Mouse (Mus musculus): ENCODE measurements around the gene Nptn.

DNA sequence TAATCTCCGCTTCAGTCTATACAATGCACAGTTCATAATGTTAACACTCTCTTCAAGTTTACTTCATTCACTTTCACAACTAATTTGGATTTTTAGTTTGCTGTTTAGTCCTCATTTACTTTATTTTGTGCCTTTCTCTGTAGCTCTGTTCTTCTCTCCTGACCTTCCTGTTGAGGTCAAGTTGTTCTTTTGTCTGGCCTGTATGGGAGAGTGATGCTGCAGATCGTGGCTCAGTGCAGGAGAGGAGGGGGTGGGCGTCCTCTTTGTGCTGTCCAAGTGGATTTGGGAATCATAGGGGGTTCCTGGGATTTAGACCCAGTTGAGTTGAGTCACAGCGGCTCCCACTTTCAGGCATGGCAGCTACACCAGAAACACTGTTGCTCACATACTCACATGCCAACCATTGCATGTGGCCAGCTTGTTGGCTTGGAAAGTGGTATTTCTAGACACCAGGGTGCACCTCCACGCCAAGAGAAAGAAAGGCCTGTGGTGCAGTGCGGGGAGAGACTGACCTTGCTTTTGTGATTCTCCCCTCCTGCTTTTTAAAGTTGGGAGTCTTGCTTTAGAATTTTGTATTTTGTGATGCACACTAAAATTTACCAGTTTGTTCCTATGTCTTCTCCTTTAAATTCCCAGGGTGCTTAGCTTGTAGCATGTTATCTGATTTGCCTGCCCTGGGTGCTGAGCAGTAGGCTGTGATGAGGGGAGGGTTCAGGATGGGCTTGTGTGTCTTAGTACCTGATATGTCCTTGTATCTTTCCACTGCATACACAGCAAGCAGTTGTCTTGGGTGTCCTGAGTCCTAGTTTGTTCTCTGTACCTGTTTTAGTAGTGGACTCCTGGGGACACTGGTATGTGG, 66.6 kb downstream of the Nptn start:
- TF ChIP-seq CTCF (conservative IDR thresholded peaks at IDR 0.05; ENCODE audit: low read length) (no peak), NANOG (IDR thresholded peaks at IDR 0.05; ENCODE audit: borderline replicate concordance, low read length) (no peak), POU5F1 (IDR thresholded peaks at IDR 0.05; ENCODE audit: borderline replicate concordance, low read length) (no peak)
